Mouse (Mus musculus): ENCODE data around the gene Cd24a. TPM values are rescaled to one million over a fixed set of nuclear protein-coding genes. Genes with fewer than 3 reads are reported as not detected.

The Cd24a gene
- polyA plus RNA-seq, 1 experiment from 2014 or later = 899 TPM

- DNase-seq (no peak), ATAC-seq (ENCODE audit: low read depth) (no peak)
- Histone ChIP-seq H3K4me3 (replicated peaks) (no peak overlapping the region), H3K9me3 (replicated peaks) (no peaks in the 10 kb centered on the region), H3K9ac (no peak overlapping the region), H3K27me3 (0 out of 2 replicates have a peak, but pooled peaks cover 5% of the 10 kb centered on the region), H3K27ac (no peak overlapping the region), H3K4me2 (no peak overlapping the region), H3K36me3 (no peaks in the 10 kb centered on the region), H3K4me1 (replicated peaks) (peaks cover 9% of the 10 kb centered on the region)
- 71% methylated on average over 11 of the region's 11 CpGs for WGBS (ENCODE audit: insufficient replicate concordance)
Observed at GRCm38 (mm10) chr10:43559313-43559712, 18.8 kb upstream of the Cd24a start.

DNA sequence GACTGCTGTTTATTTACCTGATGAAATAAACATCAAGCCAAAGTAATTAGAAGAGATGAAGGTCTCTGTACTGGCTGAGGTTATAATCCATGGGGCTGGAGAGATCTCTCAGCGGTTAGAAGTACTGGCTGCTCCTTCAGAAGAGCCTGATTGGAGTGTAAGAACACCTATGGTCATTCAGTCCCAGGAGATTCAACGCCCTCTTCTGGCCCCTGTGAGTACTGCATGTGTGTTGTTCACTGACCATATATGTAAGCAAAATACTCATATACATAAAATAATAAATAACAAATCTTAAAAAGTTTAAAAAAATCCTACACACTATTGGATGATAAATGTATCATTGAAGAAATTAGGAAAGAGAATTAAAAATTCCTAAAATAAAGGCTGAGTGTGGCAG is 17.3 kb upstream of the Cd24a start:
- H3K27ac ChIP-seq = no peak overlapping the region
- no peaks in the 10 kb centered on the region for H3K36me3 ChIP-seq
- H3K4me2 ChIP-seq = no peak overlapping the region
- DNase-seq = no peak
- ATAC-seq (ENCODE audit: low read depth) = no peak
- 0 out of 2 replicates have a peak, but pooled peaks cover 5% of the 10 kb centered on the region for H3K27me3 ChIP-seq
- no peaks in the 10 kb centered on the region for H3K9me3 ChIP-seq (replicated peaks)
- peaks cover 9% of the 10 kb centered on the region for H3K4me1 ChIP-seq (replicated peaks)
- WGBS (ENCODE audit: insufficient replicate concordance) = 28% methylated on average over 2 of the region's 2 CpGs
- H3K4me3 ChIP-seq (replicated peaks) = no peak overlapping the region
- H3K9ac ChIP-seq = no peak overlapping the region

DNA sequence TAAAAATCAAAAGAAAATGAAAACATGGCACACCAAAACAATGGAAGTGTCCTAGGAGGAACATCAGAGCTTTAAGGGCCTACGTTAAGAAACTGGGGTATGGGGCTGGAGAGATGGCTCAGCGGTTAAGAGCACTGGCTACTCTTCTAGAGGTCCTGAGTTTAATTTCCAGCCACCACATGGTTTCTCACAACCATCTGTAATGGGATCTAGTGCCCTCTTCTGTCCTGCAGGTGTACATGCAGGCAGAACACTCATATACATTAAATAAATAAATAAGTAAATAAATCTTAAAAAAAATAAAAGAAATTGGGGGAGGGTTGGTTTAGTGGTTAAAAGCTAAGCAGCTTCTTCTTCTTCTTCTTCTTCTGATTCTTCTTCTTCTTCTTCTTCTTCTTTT is 16.8 kb upstream of the Cd24a start:
- WGBS (ENCODE audit: insufficient replicate concordance) = 74% methylated on average over 2 of the region's 2 CpGs
- no peak overlapping the region for H3K4me2 ChIP-seq
- DNase-seq (no peak), ATAC-seq (ENCODE audit: low read depth) (no peak)
- peaks cover 9% of the 10 kb centered on the region for H3K4me1 ChIP-seq (replicated peaks)
- H3K9me3 ChIP-seq (replicated peaks) = no peaks in the 10 kb centered on the region
- H3K36me3 ChIP-seq = no peaks in the 10 kb centered on the region
- H3K4me3 ChIP-seq (replicated peaks) = no peak overlapping the region
- H3K27ac ChIP-seq = no peak overlapping the region
- 0 out of 2 replicates have a peak, but pooled peaks cover 5% of the 10 kb centered on the region for H3K27me3 ChIP-seq
- H3K9ac ChIP-seq = no peak overlapping the region

GRCm38 (mm10) chr10:43574352-43574751 is 3.7 kb upstream of the Cd24a start:
- 75% methylated on average over 2 of the region's 2 CpGs for WGBS (ENCODE audit: insufficient replicate concordance)
- DNase-seq (no peak), ATAC-seq (ENCODE audit: low read depth) (no peak)
- H3K9ac ChIP-seq = no peak overlapping the region
- no peak overlapping the region for H3K27ac ChIP-seq
- no peak overlapping the region for H3K4me2 ChIP-seq
- H3K4me3 ChIP-seq (replicated peaks) = no peak overlapping the region
- H3K9me3 ChIP-seq (replicated peaks) = peaks cover 10% of the 10 kb centered on the region; the same call in 1 of the 2 replicates
- no peaks in the 10 kb centered on the region for H3K27me3 ChIP-seq
- H3K36me3 ChIP-seq = no peaks in the 10 kb centered on the region; the same call in 1 of the 2 replicates
- peaks cover 29% of the 10 kb centered on the region for H3K4me1 ChIP-seq (replicated peaks)

DNA sequence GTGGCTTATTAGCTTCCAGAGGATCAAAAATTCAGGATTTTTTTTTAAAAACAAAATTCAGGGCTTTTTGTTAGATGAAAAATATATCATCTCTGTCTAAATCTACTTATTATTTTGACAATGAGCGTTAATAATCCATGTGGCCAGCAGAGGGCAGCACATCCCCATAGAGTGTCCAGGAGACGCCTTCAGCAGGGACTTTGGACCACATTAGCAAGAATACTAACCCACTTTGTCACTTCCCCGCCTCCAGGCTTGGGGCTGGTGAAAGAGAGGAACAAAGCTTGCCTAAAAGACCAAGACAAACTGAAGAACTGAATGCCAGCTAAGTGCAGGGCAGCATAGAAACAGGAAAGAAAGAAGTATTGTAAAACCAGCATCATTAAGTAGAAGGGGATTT is 3.1 kb upstream of the Cd24a start:
- no peak overlapping the region for H3K4me3 ChIP-seq (replicated peaks)
- no peak overlapping the region for H3K9ac ChIP-seq
- DNase-seq = peak; percentile 67
- H3K4me2 ChIP-seq = no peak overlapping the region
- no peaks in the 10 kb centered on the region for H3K27me3 ChIP-seq
- 2% methylated on average over 3 of the region's 3 CpGs for WGBS (ENCODE audit: insufficient replicate concordance)
- peaks cover 2% of the 10 kb centered on the region for H3K36me3 ChIP-seq
- H3K4me1 ChIP-seq (replicated peaks) = peaks cover 29% of the 10 kb centered on the region
- no peak for ATAC-seq (ENCODE audit: low read depth)
- H3K27ac ChIP-seq = no peak overlapping the region
- peaks cover 10% of the 10 kb centered on the region; the same call in 1 of the 2 replicates for H3K9me3 ChIP-seq (replicated peaks)

- peak overlapping the region; percentile 99 for H3K9ac ChIP-seq
- H3K27me3 ChIP-seq = no peaks in the 10 kb centered on the region
- DNase-seq (peak; percentile 54), ATAC-seq (ENCODE audit: low read depth) (peak; percentile 8; the same call in 1 of the 2 replicates)
- peaks cover 45% of the 10 kb centered on the region for H3K4me1 ChIP-seq (replicated peaks)
- whole genome bisulfite sequencing (ENCODE audit: insufficient replicate concordance) = 24% methylated on average over 19 of the region's 19 CpGs
- peak overlapping the region; percentile 98 for H3K27ac ChIP-seq
- H3K9me3 ChIP-seq (replicated peaks) = no peaks in the 10 kb centered on the region
- H3K36me3 ChIP-seq = peaks cover 27% of the 10 kb centered on the region
- H3K4me3 ChIP-seq (replicated peaks) = peak overlapping the region; percentile 96
- H3K4me2 ChIP-seq = peak overlapping the region; percentile 91
Observed at GRCm38 (mm10) chr10:43577299-43577996, 636 bp upstream of the Cd24a start.

- H3K4me3 ChIP-seq (replicated peaks) = peak overlapping the region; percentile 96
- no peaks in the 10 kb centered on the region for H3K9me3 ChIP-seq (replicated peaks)
- H3K27ac ChIP-seq = peak overlapping the region; percentile 98
- H3K36me3 ChIP-seq = peaks cover 36% of the 10 kb centered on the region
- ATAC-seq (ENCODE audit: low read depth) (peak; percentile 66), DNase-seq (peak; percentile 65)
- peak overlapping the region; percentile 99 for H3K9ac ChIP-seq
- under 1% methylated on average over 32 of the region's 32 CpGs for WGBS (ENCODE audit: insufficient replicate concordance)
- no peaks in the 10 kb centered on the region for H3K27me3 ChIP-seq
- peak overlapping the region; percentile 91 for H3K4me2 ChIP-seq
- H3K4me1 ChIP-seq (replicated peaks) = peaks cover 53% of the 10 kb centered on the region
Observed at GRCm38 (mm10) chr10:43578366-43578753, 276 bp downstream of the Cd24a start.

DNA sequence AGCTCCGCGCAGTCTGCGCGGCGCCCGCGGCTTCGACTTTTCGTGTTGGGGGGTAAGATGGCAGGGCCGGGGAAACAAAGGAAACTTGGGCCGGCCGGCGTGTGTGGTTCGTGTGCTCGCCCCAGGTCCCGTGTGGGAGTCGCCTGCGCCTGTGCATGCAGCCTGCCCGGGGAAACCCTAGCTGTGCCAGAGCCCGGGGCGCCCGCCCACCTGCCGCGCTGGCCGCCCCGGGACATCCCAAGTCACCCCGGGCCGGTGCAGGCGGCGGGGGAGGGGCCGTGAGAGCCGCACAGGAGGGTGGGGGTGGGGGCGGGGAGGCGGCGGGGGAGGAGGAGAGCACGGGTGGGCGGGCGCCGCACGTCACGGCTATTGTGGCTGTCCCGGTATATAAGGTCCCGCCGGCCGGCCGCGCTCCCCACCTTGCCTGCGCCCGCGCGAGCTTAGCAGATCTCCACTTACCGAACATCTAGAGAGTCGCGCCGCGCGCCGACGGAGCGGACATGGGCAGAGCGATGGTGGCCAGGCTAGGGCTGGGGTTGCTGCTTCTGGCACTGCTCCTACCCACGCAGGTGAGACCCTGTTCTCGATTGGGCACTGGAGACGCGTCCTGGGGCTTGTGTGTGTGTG is 783 bp downstream of the Cd24a start:
- peak overlapping the region; percentile 96 for H3K4me3 ChIP-seq (replicated peaks)
- 1% methylated on average over 60 of the region's 65 CpGs for WGBS (ENCODE audit: insufficient replicate concordance)
- peak overlapping the region; percentile 98 for H3K27ac ChIP-seq
- peaks cover 41% of the 10 kb centered on the region for H3K36me3 ChIP-seq
- peak overlapping the region; percentile 99 for H3K9ac ChIP-seq
- H3K27me3 ChIP-seq = no peaks in the 10 kb centered on the region
- no peaks in the 10 kb centered on the region for H3K9me3 ChIP-seq (replicated peaks)
- peaks cover 54% of the 10 kb centered on the region for H3K4me1 ChIP-seq (replicated peaks)
- ATAC-seq (ENCODE audit: low read depth) (peak; percentile 86), DNase-seq (peak; percentile 86)
- peak overlapping the region; percentile 91 for H3K4me2 ChIP-seq

GRCm38 (mm10) chr10:43579381-43580261 is 1.5 kb downstream of the Cd24a start:
- ATAC-seq (ENCODE audit: low read depth) (peak; percentile 32), DNase-seq (peak; percentile 52)
- under 1% methylated on average over 49 of the region's 49 CpGs for WGBS (ENCODE audit: insufficient replicate concordance)
- peak overlapping the region; percentile 98 for H3K27ac ChIP-seq
- peak overlapping the region; percentile 99 for H3K9ac ChIP-seq
- H3K36me3 ChIP-seq = peaks cover 49% of the 10 kb centered on the region
- peaks cover 57% of the 10 kb centered on the region for H3K4me1 ChIP-seq (replicated peaks)
- H3K4me2 ChIP-seq = peak overlapping the region; percentile 91
- peak overlapping the region; percentile 96 for H3K4me3 ChIP-seq (replicated peaks)
- H3K27me3 ChIP-seq = no peaks in the 10 kb centered on the region
- no peaks in the 10 kb centered on the region for H3K9me3 ChIP-seq (replicated peaks)

DNA sequence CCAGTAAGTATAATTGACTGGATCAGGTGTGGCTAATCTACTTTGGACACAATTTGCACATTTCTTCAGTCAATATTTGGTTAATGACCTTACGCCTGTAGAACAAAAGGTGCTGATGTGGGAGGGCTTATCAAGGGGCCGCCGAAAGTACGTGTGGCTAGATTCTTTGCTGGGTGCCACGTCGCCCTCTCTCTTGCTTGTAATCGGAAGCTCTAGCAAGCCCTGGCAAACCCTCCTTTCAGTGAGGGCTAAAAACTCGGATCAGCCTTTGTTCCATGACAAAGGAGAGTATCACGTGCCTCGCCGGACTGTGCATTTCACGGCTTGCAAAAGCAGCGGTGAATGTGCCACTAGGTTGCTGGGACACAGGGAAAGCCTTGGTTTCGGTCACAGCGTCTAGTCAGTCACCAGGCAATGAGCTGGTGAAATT is 2.6 kb downstream of the Cd24a start:
- H3K4me2 ChIP-seq = peak overlapping the region; percentile 91
- no peaks in the 10 kb centered on the region for H3K9me3 ChIP-seq (replicated peaks)
- ATAC-seq (ENCODE audit: low read depth) (no peak), DNase-seq (peak; percentile 41)
- peak overlapping the region; percentile 96 for H3K4me3 ChIP-seq (replicated peaks)
- H3K9ac ChIP-seq = peak overlapping the region; percentile 99
- peak overlapping the region; percentile 98 for H3K27ac ChIP-seq
- 2% methylated on average over 15 of the region's 15 CpGs for WGBS (ENCODE audit: insufficient replicate concordance)
- H3K36me3 ChIP-seq = peaks cover 59% of the 10 kb centered on the region
- H3K27me3 ChIP-seq = no peaks in the 10 kb centered on the region
- peaks cover 56% of the 10 kb centered on the region for H3K4me1 ChIP-seq (replicated peaks)

DNA sequence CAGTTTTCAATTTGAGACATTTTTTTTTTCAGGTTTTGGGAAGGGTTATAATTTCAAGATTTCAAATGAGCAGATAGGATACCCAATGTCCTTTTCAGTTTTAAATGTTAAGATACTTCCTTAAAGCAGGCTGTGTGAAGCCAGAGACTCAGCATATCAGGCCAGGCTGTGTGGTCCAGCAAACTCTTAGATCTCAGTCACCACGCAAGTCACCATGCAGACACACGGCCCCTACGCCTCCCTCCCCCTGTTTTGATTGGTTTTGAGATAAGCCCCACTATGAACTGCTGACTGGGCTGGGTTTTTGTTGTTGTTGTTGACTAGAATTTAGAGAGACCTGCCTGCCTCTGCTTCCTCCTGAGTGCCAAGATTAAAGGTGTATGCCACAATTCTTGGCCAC is 3.2 kb downstream of the Cd24a start:
- ATAC-seq (ENCODE audit: low read depth) = no peak
- WGBS (ENCODE audit: insufficient replicate concordance) = 13% methylated on average over 3 of the region's 3 CpGs

More for the DNA sequence above, 3.2 kb downstream of the Cd24a start:
- Histone ChIP-seq H3K36me3 (peaks cover 65% of the 10 kb centered on the region), H3K27ac (peak overlapping the region; percentile 98), H3K4me1 (replicated peaks) (peaks cover 52% of the 10 kb centered on the region), H3K4me3 (replicated peaks) (peak overlapping the region; percentile 96), H3K27me3 (no peaks in the 10 kb centered on the region), H3K9ac (peak overlapping the region; percentile 99), H3K9me3 (replicated peaks) (no peaks in the 10 kb centered on the region), H3K4me2 (peak overlapping the region; percentile 91)
- DNase-seq = peak; percentile 42

All from liver, embryonic 13.5 days (tissue).